Mouse (Mus musculus) spleen, adult 2 months (tissue): ENCODE measurements around the gene Zfr.

Experiments used
- CTCF ChIP-seq: fragments of 200-500 bp; IDR thresholded peaks from 2 replicates; pipeline ENCODE4 v1.5.1; 2011; ENCODE audit warnings: mild to moderate bottlenecking, inconsistent platforms; ENCODE audit not compliant: insufficient read depth, insufficient read length, insufficient replicate concordance; ENCODE audit errors: extremely low read depth
- POLR2A ChIP-seq: fragments of 200-500 bp; IDR thresholded peaks from 2 replicates; pipeline ENCODE4 v1.6.1; 2011; ENCODE audit warnings: low read depth, low read length, inconsistent platforms

GRCm38 (mm10) chr15:12119129-12119466 lies 1.5 kb downstream of the Zfr start:
- TF ChIP-seq CTCF, result no peak
- TF ChIP-seq POLR2A, result no peak
